In genomic region chr10:52302271-52302670, GRCm38 (mm10) we compare ENCODE assay signal across 29 mouse cellular contexts. TPM values are rescaled to one million over a fixed set of nuclear protein-coding genes. Genes with fewer than 3 reads are reported as not detected.
DNase-seq lines count a peak whose midpoint lies in the region; ATAC-seq lines count a peak whose summit lies in the region.
"Had no signal": no experiment of that assay in that cellular context is flagged by ENCODE, and none has a peak within 500 bp of the region (broad histone marks: within the 10 kb centered on the region; RNA-seq: fewer than 3 reads in every experiment).

No protein-coding gene starts in this region.

- intact Hi-C loops in heart, postnatal 14 days (cut with DNase I) = no loop called here

- peak; percentile 37 for DNase-seq in heart, adult 11 months
- no peak for DNase-seq in heart, postnatal 14 days
- peak; percentile 70 for DNase-seq in ES-CJ7 (ENCODE audit: low read depth, low spot score)
- peak; percentile 76 for DNase-seq in R1 (ENCODE audit: low read depth, low spot score)
- DNase-seq in ZHBTc4 (ENCODE audit: low read depth, low spot score) = peak; percentile 49
- DNase-seq in right cerebral cortex, postnatal 10 days (ENCODE audit: low spot score in 2 of 2) = no peak
- no peak for DNase-seq in lung, postnatal 14 days
- DNase-seq: adrenal gland, adult 2 months; adrenal gland, adult 8-10 months; adrenal gland, postnatal 10 days; adrenal gland, postnatal 14 days; adrenal gland, postnatal 25 days; adrenal gland, postnatal 36 days; B cell, adult 2 months; cerebellum, adult 11 months; cerebellum, adult 11-12 months; cerebellum, adult 18-20 months; cerebellum, adult 2 months; cerebellum, adult 8-10 months had no signal

- ATAC-seq in monocyte, adult 5-6 weeks (replicated peaks; ENCODE audit: insufficient number of reproducible peaks, low FRiP score, low TSS enrichment, poor library complexity, severe bottlenecking) = no peak
- ATAC-seq: activated CD4-positive, CD25-positive, alpha-beta regulatory T cell, adult 4 months; CD4-positive, CD25-positive, alpha-beta regulatory T cell, adult 4 months; Patski had no signal

RNA-seq across cellular contexts. Expression of gene Gm26741, which starts 56.3 kb away (rescaled TPM):
- total RNA-seq in heart, postnatal 14 days (2021) = not detected
- not detected in 3 replicates for total RNA-seq in monocyte, adult 5-6 weeks (2017)
- total RNA-seq: adrenal gland, adult 18-20 months; adrenal gland, adult 2 months; adrenal gland, adult 8-10 months; adrenal gland, postnatal 10 days; adrenal gland, postnatal 14 days; adrenal gland, postnatal 25 days; adrenal gland, postnatal 36 days; adrenal gland, postnatal 4 days; CH12.LX; ES-E14; G1E; MEL had no signal

Comparison
In these comparisons a context has a peak if more than half of its experiments do, and no peak if none do; other contexts are left out.
1. DNase-seq: peak in heart, adult 11 months (single experiment), ES-CJ7 (single experiment), R1 (single experiment) and ZHBTc4 (single experiment); none in heart, postnatal 14 days (0 of 2), right cerebral cortex, postnatal 10 days (0 of 2) and lung, postnatal 14 days (single experiment).